Mouse (Mus musculus) c-Kit-negative CD71-positive TER-119-positive erythroid progenitor cells, embryonic 14.5 days (primary cell): ENCODE results near the gene Top2b.

Experiments
- DNase-seq: peaks from one replicate; pipeline ENCODE4 v3.0.0-alpha.2; 2013; ENCODE audit warnings: low read depth, low spot score

Top2b gene

GRCm38 (mm10) chr14:16364878-16365337 lies at the start of gene Top2b:
Gene Top2b (plus strand): TSS chr14:16365179.
- peak; percentile 97 for DNase-seq

GRCm38 (mm10) chr14:16316715-16317114 lies 48.3 kb upstream of the Top2b start:
- DNase-seq, result no peak

- no peak for DNase-seq
Observed at GRCm38 (mm10) chr14:16319818-16320217, 45.2 kb upstream of the Top2b start.

- no peak for DNase-seq
Observed at GRCm38 (mm10) chr14:16324394-16324793, 40.6 kb upstream of the Top2b start.

- DNase-seq, result no peak
Observed at GRCm38 (mm10) chr14:16325208-16325607, 39.8 kb upstream of the Top2b start.

- DNase-seq, result no peak
Observed at GRCm38 (mm10) chr14:16328531-16328930, 36.4 kb upstream of the Top2b start.

- no peak for DNase-seq
Observed at GRCm38 (mm10) chr14:16328959-16329480, 36.0 kb upstream of the Top2b start.

GRCm38 (mm10) chr14:16329756-16330155 lies 35.2 kb upstream of the Top2b start:
- no peak for DNase-seq

GRCm38 (mm10) chr14:16334260-16334659 lies 30.7 kb upstream of the Top2b start:
- DNase-seq, result no peak

GRCm38 (mm10) chr14:16335835-16336417 lies 29.1 kb upstream of the Top2b start:
- no peak for DNase-seq

- no peak for DNase-seq
Observed at GRCm38 (mm10) chr14:16347505-16347904, 17.5 kb upstream of the Top2b start.

- no peak for DNase-seq
Observed at GRCm38 (mm10) chr14:16359704-16360103, 5.3 kb upstream of the Top2b start.

GRCm38 (mm10) chr14:16364161-16364831 lies 683 bp upstream of the Top2b start:
- peak; percentile 34 for DNase-seq

GRCm38 (mm10) chr14:16365362-16366173 lies 589 bp downstream of the Top2b start:
- DNase-seq, result peak; percentile 42

GRCm38 (mm10) chr14:16366174-16366889 lies 1.4 kb downstream of the Top2b start:
- DNase-seq, result peak; percentile 49

- DNase-seq, result no peak
Observed at GRCm38 (mm10) chr14:16366986-16367385, 2.0 kb downstream of the Top2b start.

GRCm38 (mm10) chr14:16372761-16373160 lies 7.8 kb downstream of the Top2b start:
- DNase-seq, result no peak

GRCm38 (mm10) chr14:16373190-16373589 lies 8.2 kb downstream of the Top2b start:
- no peak for DNase-seq

- peak; percentile 60 for DNase-seq
Observed at GRCm38 (mm10) chr14:16379917-16380570, 15.1 kb downstream of the Top2b start.

GRCm38 (mm10) chr14:16384783-16385182 lies 19.8 kb downstream of the Top2b start:
- no peak for DNase-seq

- no peak for DNase-seq
Observed at GRCm38 (mm10) chr14:16405187-16405586, 40.2 kb downstream of the Top2b start.
